Mouse (Mus musculus) cerebellum, adult 2 months (tissue): ENCODE data around the gene Tmem47.

Source experiments
- CTCF ChIP-seq: fragments of 200-500 bp; IDR thresholded peaks from 2 replicates; pipeline ENCODE4 v1.5.1; 2011; ENCODE audit warnings: low read depth, mild to moderate bottlenecking, control low read depth, low read length, moderate library complexity, borderline replicate concordance; ENCODE audit not compliant: insufficient read depth
- POLR2A ChIP-seq: fragments of 200-500 bp; IDR thresholded peaks from 2 replicates; pipeline ENCODE4 v1.6.1; 2011; ENCODE audit warnings: low read length, control low read depth, borderline replicate concordance; ENCODE audit not compliant: insufficient read depth

- TF ChIP-seq POLR2A = no peak
- no peak for TF ChIP-seq CTCF
These were observed 76.9 kb downstream of the Tmem47 start for GRCm38 (mm10) chrX:81147416-81147815.
